Mouse (Mus musculus): Measurements from ENCODE around the gene Myl7. TPM values are rescaled to one million over a fixed set of nuclear protein-coding genes. Genes with fewer than 3 reads are reported as not detected.

Myl7 gene
- total and polyA plus RNA-seq, 2 experiments from 2014 or later = not detected

DNA sequence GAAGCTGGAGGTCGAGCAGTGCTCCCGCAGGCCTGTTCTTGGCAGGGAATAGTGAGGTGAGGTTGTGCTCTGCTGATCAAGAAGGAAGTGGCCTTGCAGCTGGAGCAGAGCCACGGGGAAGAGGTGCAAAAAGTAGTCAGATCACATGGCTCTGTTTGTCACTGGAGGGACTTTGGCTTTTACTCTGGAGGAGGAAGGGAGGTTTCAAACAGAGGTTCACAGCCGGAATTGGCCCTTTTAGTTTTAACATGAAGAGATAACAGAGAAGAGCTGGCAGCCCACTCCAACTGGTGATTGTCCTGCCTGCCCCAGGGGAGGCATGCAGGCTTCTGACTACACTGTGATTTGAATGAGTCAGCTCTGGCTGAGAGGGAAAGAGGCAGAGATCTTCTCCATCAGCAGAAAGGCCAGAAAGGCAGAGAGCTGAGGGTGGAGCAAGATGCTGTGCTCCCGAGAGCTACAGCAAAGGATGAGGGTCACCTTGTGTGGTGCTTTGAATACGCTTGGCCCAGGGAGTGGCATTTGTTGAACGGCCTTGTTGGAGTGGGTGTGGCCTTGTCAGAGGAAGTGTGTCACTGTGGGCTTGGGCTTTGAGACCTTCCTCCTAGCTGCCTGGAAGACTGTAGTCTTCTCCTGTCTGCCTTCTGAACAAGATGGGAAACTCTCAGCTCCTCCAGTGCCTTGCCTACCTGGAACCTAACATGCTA is 51.8 kb downstream of the Myl7 start:
- no peak overlapping the region for H3K4me2 ChIP-seq (ENCODE audit: low read depth, low read length)
- no peak for DNase-seq (ENCODE audit: low spot score)
- no peaks in the 10 kb centered on the region for H3K36me3 ChIP-seq (ENCODE audit: insufficient read depth, low read length)
- WGBS = 70% methylated on average over 7 of the region's 7 CpGs
- H3K27ac ChIP-seq = no peak overlapping the region
- H3K4me3 ChIP-seq (ENCODE audit: low read length) = no peak overlapping the region
- TF ChIP-seq CTCF (IDR thresholded peaks at IDR 0.05; ENCODE audit: low read depth) = no peak
- no peak for ATAC-seq
- H3K9me3 ChIP-seq (ENCODE audit: low read length) = no peaks in the 10 kb centered on the region
- H3K27me3 ChIP-seq (ENCODE audit: insufficient read depth, low read length) = no peaks in the 10 kb centered on the region
- H3K4me1 ChIP-seq (ENCODE audit: insufficient read depth, low read length) = no peaks in the 10 kb centered on the region; the same call in 1 of the 2 replicates
- H3K9ac ChIP-seq (replicated peaks; ENCODE audit: low read length) = no peak overlapping the region

Other genes starting within 250 kb of the Myl7 start
- gene Mrps24, start 183.1 kb downstream of the Myl7 start, total RNA-seq (2014; rRNA removed) = 53.9 and 56.4 TPM in 2 replicates
- gene Mrps24, start 183.1 kb downstream of the Myl7 start, polyA plus RNA-seq (2015; fragmentation: Nextera tagmentation; extraction: Ambion mirVana) = 230 and 234 TPM in 2 replicates
- 58.4 and 61.5 TPM in 2 replicates for gene Urgcp, start 136.4 kb downstream of the Myl7 start, total RNA-seq (2014; rRNA removed)
- gene Urgcp, start 136.4 kb downstream of the Myl7 start, polyA plus RNA-seq (2015; fragmentation: Nextera tagmentation; extraction: Ambion mirVana) = 30.7 and 32.8 TPM in 2 replicates
- gene Dbnl, start 110.3 kb downstream of the Myl7 start, total RNA-seq (2014; rRNA removed) = 74.3 and 81.7 TPM in 2 replicates
- 122 and 123 TPM in 2 replicates for gene Dbnl, start 110.3 kb downstream of the Myl7 start, polyA plus RNA-seq (2015; fragmentation: Nextera tagmentation; extraction: Ambion mirVana)
- gene Pgam2, start 95.0 kb downstream of the Myl7 start, total RNA-seq (2014; rRNA removed) = 1.4 and 2.0 TPM in 2 replicates
- 2.8 and 3.4 TPM in 2 replicates for gene Pgam2, start 95.0 kb downstream of the Myl7 start, polyA plus RNA-seq (2015; fragmentation: Nextera tagmentation; extraction: Ambion mirVana)
- gene Polm, start 60.8 kb downstream of the Myl7 start, total RNA-seq (2014; rRNA removed) = 4.9 and 14.7 TPM in 2 replicates
- gene Polm, start 60.8 kb downstream of the Myl7 start, polyA plus RNA-seq (2015; fragmentation: Nextera tagmentation; extraction: Ambion mirVana) = 6.2 and 7.2 TPM in 2 replicates
- gene Aebp1, start 36.8 kb downstream of the Myl7 start, total RNA-seq (2014; rRNA removed) = 21.2 and 24.9 TPM in 2 replicates
- 30.6 and 33.3 TPM in 2 replicates for gene Aebp1, start 36.8 kb downstream of the Myl7 start, polyA plus RNA-seq (2015; fragmentation: Nextera tagmentation; extraction: Ambion mirVana)
- gene Pold2, start 20.5 kb downstream of the Myl7 start, total RNA-seq (2014; rRNA removed) = 32.9 and 36.6 TPM in 2 replicates
- 49.5 and 51.6 TPM in 2 replicates for gene Pold2, start 20.5 kb downstream of the Myl7 start, polyA plus RNA-seq (2015; fragmentation: Nextera tagmentation; extraction: Ambion mirVana)
- gene Gck, start 51.3 kb upstream of the Myl7 start, total RNA-seq (2014; rRNA removed) = 3.2 and 9.1 TPM in 2 replicates
- 7.1 and 7.5 TPM in 2 replicates for gene Gck, start 51.3 kb upstream of the Myl7 start, polyA plus RNA-seq (2015; fragmentation: Nextera tagmentation; extraction: Ambion mirVana)
- 130 TPM in 2 replicates for gene Ykt6, start 56.9 kb upstream of the Myl7 start, total RNA-seq (2014; rRNA removed)
- 72.3 and 81.7 TPM in 2 replicates for gene Ykt6, start 56.9 kb upstream of the Myl7 start, polyA plus RNA-seq (2015; fragmentation: Nextera tagmentation; extraction: Ambion mirVana)
- 188 and 212 TPM in 2 replicates for gene Camk2b, start 167.6 kb upstream of the Myl7 start, total RNA-seq (2014; rRNA removed)
- 160 and 165 TPM in 2 replicates for gene Camk2b, start 167.6 kb upstream of the Myl7 start, polyA plus RNA-seq (2015; fragmentation: Nextera tagmentation; extraction: Ambion mirVana)